Mouse (Mus musculus) cerebellum, postnatal 14 days (tissue): ENCODE measurements at regions not wholly inside any gene's neighbourhood (a gene's known extent, or its start where the extent isn't known, plus 50 kb on each side); places are given as distances from the start of the nearest gene placed in this dataset.

Source experiments
- DNase-seq, 2 experiments: peaks; one replicate each; pipeline ENCODE4 v3.0.0; 2021; ENCODE audit warnings: mixed read lengths in 2 of 2

DNA sequence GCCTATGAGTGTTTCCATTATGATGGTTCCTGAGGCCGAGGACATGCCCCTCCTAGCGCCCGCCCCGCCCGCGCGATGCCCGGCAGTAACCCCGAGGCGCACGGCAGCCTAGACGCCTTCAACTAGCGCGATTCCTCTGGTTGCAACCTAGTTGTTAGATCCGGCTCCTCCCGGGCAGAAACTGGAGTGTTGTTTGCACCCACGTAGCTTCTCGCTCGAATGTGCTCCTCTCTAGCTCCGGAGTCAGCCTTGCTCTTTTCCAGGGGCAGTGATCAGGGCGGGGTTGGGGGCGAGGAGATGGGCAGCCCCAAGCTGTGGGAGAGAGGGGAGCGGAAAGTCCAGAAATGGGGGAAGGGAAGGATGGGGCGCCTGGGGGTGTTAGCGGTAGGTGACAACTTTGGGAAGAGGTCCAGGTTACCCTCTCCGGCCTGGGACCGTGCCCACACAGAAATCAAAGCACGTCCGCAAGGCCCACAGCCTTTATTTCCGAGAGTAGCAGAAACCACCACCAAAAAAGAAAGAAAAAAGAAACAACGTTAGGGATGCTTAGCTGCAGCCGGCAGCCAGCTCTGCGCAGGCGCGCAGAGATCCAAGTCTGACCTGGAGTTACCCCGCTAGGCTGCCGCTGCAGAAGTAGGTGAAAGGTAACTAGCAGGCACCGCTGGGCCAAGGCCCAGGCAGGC, 58.1 kb upstream of the Abca1 start:
- peak; percentile 73 to 76 for DNase-seq

DNA sequence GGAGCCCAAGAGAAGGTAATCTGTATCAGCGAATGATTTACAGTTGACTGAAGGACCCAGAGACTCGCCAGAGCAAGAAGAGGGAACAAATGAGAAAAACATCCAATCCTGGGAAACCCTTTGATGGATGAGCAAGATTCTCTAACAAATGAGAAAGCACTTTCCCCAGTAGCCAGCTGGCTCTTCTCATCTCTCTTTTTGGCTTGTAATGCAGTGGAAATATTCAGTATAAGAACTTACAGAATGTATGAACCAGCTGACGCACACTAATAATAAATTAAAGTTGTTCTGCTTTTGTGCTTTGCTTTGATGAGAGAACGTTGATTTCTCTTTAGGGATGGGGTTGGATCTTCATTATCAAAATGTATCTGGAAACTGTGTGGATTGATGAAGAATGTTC, 52.8 kb upstream of the Abca1 start:
- DNase-seq = no peak

DNA sequence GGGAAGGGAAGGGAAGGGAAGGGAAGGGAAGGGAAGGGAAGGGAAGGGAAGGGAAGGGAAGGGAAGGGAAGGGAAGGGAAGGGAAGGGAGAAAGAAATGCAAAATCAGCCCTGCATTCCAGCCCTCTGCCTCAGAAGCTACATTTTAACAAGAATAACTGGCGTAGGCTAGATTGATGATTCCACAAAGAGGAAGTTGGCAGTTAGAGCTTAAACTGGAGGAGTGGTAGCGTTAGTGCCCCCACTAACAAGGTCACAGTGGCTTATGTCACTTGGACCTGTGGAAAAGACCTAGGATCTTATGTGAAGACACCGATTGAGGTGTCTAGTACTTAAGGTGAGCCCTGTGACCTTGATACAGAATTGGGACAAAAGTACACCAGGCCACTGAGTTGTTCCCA, 51.0 kb upstream of the Abca1 start:
- no peak for DNase-seq
